Mouse (Mus musculus) liver, embryonic 15.5 days (tissue): ENCODE measurements around the gene Apof. TPM values are rescaled to one million over a fixed set of nuclear protein-coding genes. Genes with fewer than 3 reads are reported as not detected.

ENCODE experiments used
- ATAC-seq: fragments of 200-750 bp; cut with Nextera tagmentation; 2 replicates; pipeline ENCODE4 v1.8.0; 2017; ENCODE audit warnings: moderate number of reproducible peaks, mild to moderate bottlenecking, moderate library complexity; ENCODE audit not compliant: insufficient read depth
- H3K27ac ChIP-seq: fragments of 300-500 bp; sonication (generic); replicated peaks from 2 replicates; pipeline ENCODE4 v1.5.1; 2015; ENCODE audit warnings: mild to moderate bottlenecking, inconsistent platforms
- H3K27me3 ChIP-seq: fragments of 300-500 bp; sonication (generic); 2 replicates; pipeline ENCODE4 v1.6.1; 2015; ENCODE audit warnings: mild to moderate bottlenecking, inconsistent platforms
- H3K36me3 ChIP-seq: fragments of 300-500 bp; sonication (generic); replicated peaks from 2 replicates; pipeline ENCODE4 v1.6.1; 2015; ENCODE audit warnings: moderate library complexity, mild to moderate bottlenecking, inconsistent platforms
- H3K4me1 ChIP-seq: fragments of 300-500 bp; sonication (generic); replicated peaks from 2 replicates; pipeline ENCODE4 v1.6.1; 2015; ENCODE audit warnings: inconsistent platforms
- H3K4me2 ChIP-seq: fragments of 300-500 bp; sonication (generic); 2 replicates; pipeline ENCODE4 v1.6.1; 2015; ENCODE audit warnings: moderate library complexity, mild to moderate bottlenecking, inconsistent platforms
- H3K4me3 ChIP-seq: fragments of 300-500 bp; sonication (generic); replicated peaks from 2 replicates; pipeline ENCODE4 v1.5.1; 2015; ENCODE audit warnings: mild to moderate bottlenecking, inconsistent platforms
- H3K9ac ChIP-seq: fragments of 300-500 bp; sonication (generic); 2 replicates; pipeline ENCODE4 v1.6.1; 2015; ENCODE audit warnings: moderate library complexity, mild to moderate bottlenecking, inconsistent platforms
- H3K9me3 ChIP-seq: fragments of 300-500 bp; sonication (generic); replicated peaks from 2 replicates; pipeline ENCODE4 v1.6.1; 2016; ENCODE audit warnings: inconsistent platforms
- WGBS: fragments of 180-500 bp; shearing (Covaris S2); methylation state at CpG from one replicate; pipeline ENCODE4 v1.1.7; 2015; ENCODE audit warnings: mixed read lengths; ENCODE audit not compliant: insufficient replicate concordance; 5-methylcytosine and 5-hydroxymethylcytosine counted together
- polyA plus RNA-seq: library from polyadenylated mRNA; unstranded; fragments of >200 nt; fragmentation: Nextera tagmentation; extraction: Ambion mirVana; gene quantifications from 2 replicates; pipeline ENCODE4 v1.2.1, GENCODE M21; 2015

Apof gene
- 147 and 195 TPM in 2 replicates for polyA plus RNA-seq

GRCm38 (mm10) chr10:128268371-128268770, at the start of gene Apof:
Apof (plus strand) TSS chr10:128268671.
- Histone ChIP-seq H3K27ac (peak within 1 kb of the TSS; percentile 48), H3K9ac (no peak within 1 kb of the TSS), H3K4me1 (peaks cover 28% of the 10 kb centered on the region), H3K9me3 (no peaks in the 10 kb centered on the region), H3K4me2 (peak within 1 kb of the TSS; percentile 83), H3K27me3 (no peaks in the 10 kb centered on the region), H3K36me3 (no peaks in the 10 kb centered on the region), H3K4me3 (peak within 1 kb of the TSS; percentile 79)
- peak; percentile 17 for ATAC-seq
- 70% methylated on average over 6 of the region's 6 CpGs for WGBS

GRCm38 (mm10) chr10:128221533-128222286, 46.8 kb upstream of the Apof start:
- WGBS: 54% methylated on average over 16 of the region's 16 CpGs
- Histone ChIP-seq H3K9ac (no peak overlapping the region), H3K9me3 (no peaks in the 10 kb centered on the region), H3K27me3 (no peaks in the 10 kb centered on the region), H3K36me3 (no peaks in the 10 kb centered on the region), H3K4me3 (no peak overlapping the region), H3K27ac (no peak overlapping the region), H3K4me1 (peaks cover 34% of the 10 kb centered on the region), H3K4me2 (no peak overlapping the region)
- no peak for ATAC-seq

- Histone ChIP-seq H3K36me3 (no peaks in the 10 kb centered on the region), H3K4me3 (no peak overlapping the region), H3K9ac (no peak overlapping the region), H3K9me3 (no peaks in the 10 kb centered on the region), H3K27ac (no peak overlapping the region), H3K4me2 (no peak overlapping the region), H3K4me1 (peaks cover 24% of the 10 kb centered on the region), H3K27me3 (no peaks in the 10 kb centered on the region)
- no peak for ATAC-seq
- 50% methylated on average over 5 of the region's 5 CpGs for WGBS
Observed at GRCm38 (mm10) chr10:128225064-128225463, 43.4 kb upstream of the Apof start.

- H3K36me3 ChIP-seq: no peaks in the 10 kb centered on the region
- no peak within 1 kb of the TSS for H3K27ac ChIP-seq
- WGBS: 64% methylated on average over 4 of the region's 4 CpGs
- no peak within 1 kb of the TSS for H3K9ac ChIP-seq
- peaks cover 26% of the 10 kb centered on the region for H3K4me1 ChIP-seq
- H3K4me3 ChIP-seq: no peak within 1 kb of the TSS
- no peaks in the 10 kb centered on the region for H3K27me3 ChIP-seq
- H3K9me3 ChIP-seq: no peaks in the 10 kb centered on the region
- no peak for ATAC-seq
- no peak within 1 kb of the TSS for H3K4me2 ChIP-seq
Observed at GRCm38 (mm10) chr10:128225538-128225937, 42.9 kb upstream of the Apof start, which contains the start of gene Mip. Mip (plus strand) TSS chr10:128225838.

GRCm38 (mm10) chr10:128227592-128227991, 40.9 kb upstream of the Apof start:
- Histone ChIP-seq H3K9me3 (no peaks in the 10 kb centered on the region), H3K4me3 (no peak overlapping the region), H3K9ac (no peak overlapping the region), H3K4me1 (peaks cover 25% of the 10 kb centered on the region), H3K27ac (no peak overlapping the region), H3K27me3 (no peaks in the 10 kb centered on the region), H3K4me2 (no peak overlapping the region), H3K36me3 (no peaks in the 10 kb centered on the region)
- no peak for ATAC-seq
- 77% methylated on average over 9 of the region's 9 CpGs for WGBS

- peaks cover 28% of the 10 kb centered on the region for H3K4me1 ChIP-seq
- no peaks in the 10 kb centered on the region for H3K9me3 ChIP-seq
- H3K36me3 ChIP-seq: no peaks in the 10 kb centered on the region
- WGBS: 70% methylated on average over 8 of the region's 8 CpGs
- no peaks in the 10 kb centered on the region for H3K27me3 ChIP-seq
- no peak overlapping the region for H3K4me3 ChIP-seq
- H3K4me2 ChIP-seq: no peak overlapping the region
- no peak overlapping the region for H3K27ac ChIP-seq
- no peak for ATAC-seq
- H3K9ac ChIP-seq: no peak overlapping the region
Observed at GRCm38 (mm10) chr10:128228009-128228408, 40.5 kb upstream of the Apof start.

GRCm38 (mm10) chr10:128230582-128230981, 37.9 kb upstream of the Apof start:
- Histone ChIP-seq H3K4me3 (peak overlapping the region; percentile 76), H3K9ac (peak overlapping the region; percentile 86), H3K27me3 (no peaks in the 10 kb centered on the region), H3K4me2 (peak overlapping the region; percentile 81), H3K27ac (peak overlapping the region; percentile 94), H3K36me3 (peaks cover 14% of the 10 kb centered on the region), H3K9me3 (no peaks in the 10 kb centered on the region), H3K4me1 (peaks cover 47% of the 10 kb centered on the region)
- WGBS: 60% methylated on average over 12 of the region's 12 CpGs
- no peak for ATAC-seq

GRCm38 (mm10) chr10:128231146-128231545, 37.3 kb upstream of the Apof start:
- Histone ChIP-seq H3K4me2 (peak overlapping the region; percentile 81), H3K27ac (peak overlapping the region; percentile 94), H3K9ac (peak overlapping the region; percentile 86), H3K36me3 (peaks cover 17% of the 10 kb centered on the region), H3K4me1 (peaks cover 53% of the 10 kb centered on the region), H3K4me3 (peak overlapping the region; percentile 76), H3K9me3 (no peaks in the 10 kb centered on the region), H3K27me3 (no peaks in the 10 kb centered on the region)
- WGBS: 4% methylated on average over 5 of the region's 5 CpGs
- no peak for ATAC-seq

GRCm38 (mm10) chr10:128231697-128232419, 36.6 kb upstream of the Apof start, which contains the start of gene Timeless:
Timeless (plus strand) TSS chr10:128232065.
- under 1% methylated on average over 58 of the region's 58 CpGs for WGBS
- Histone ChIP-seq H3K27ac (peak within 1 kb of the TSS; percentile 94), H3K4me2 (peak within 1 kb of the TSS; percentile 81), H3K36me3 (peaks cover 17% of the 10 kb centered on the region), H3K27me3 (no peaks in the 10 kb centered on the region), H3K4me3 (peak within 1 kb of the TSS; percentile 76), H3K9me3 (no peaks in the 10 kb centered on the region), H3K9ac (peak within 1 kb of the TSS; percentile 86), H3K4me1 (peaks cover 54% of the 10 kb centered on the region)
- ATAC-seq: peak; percentile 88

GRCm38 (mm10) chr10:128232420-128232985, 36.0 kb upstream of the Apof start:
- H3K4me2 ChIP-seq: peak overlapping the region; percentile 81
- H3K4me3 ChIP-seq: peak overlapping the region; percentile 76
- peak overlapping the region; percentile 86 for H3K9ac ChIP-seq
- H3K27me3 ChIP-seq: no peaks in the 10 kb centered on the region
- no peaks in the 10 kb centered on the region for H3K9me3 ChIP-seq
- H3K4me1 ChIP-seq: peaks cover 56% of the 10 kb centered on the region
- WGBS: under 1% methylated on average over 14 of the region's 14 CpGs
- H3K27ac ChIP-seq: peak overlapping the region; percentile 94
- peak; percentile 46 for ATAC-seq
- peaks cover 17% of the 10 kb centered on the region for H3K36me3 ChIP-seq

- H3K36me3 ChIP-seq: peaks cover 39% of the 10 kb centered on the region
- no peak overlapping the region for H3K4me2 ChIP-seq
- H3K4me1 ChIP-seq: peaks cover 58% of the 10 kb centered on the region
- no peaks in the 10 kb centered on the region for H3K27me3 ChIP-seq
- ATAC-seq: no peak
- no peaks in the 10 kb centered on the region for H3K9me3 ChIP-seq
- no peak overlapping the region for H3K4me3 ChIP-seq
- H3K27ac ChIP-seq: no peak overlapping the region
- WGBS: 71% methylated on average over 4 of the region's 4 CpGs
- H3K9ac ChIP-seq: no peak overlapping the region
Observed at GRCm38 (mm10) chr10:128236321-128236720, 32.1 kb upstream of the Apof start.
